Mouse (Mus musculus): ENCODE results near the gene Ptcd1.
"Not testable (repeated sequence)": the region's sequence is repeated elsewhere in the genome, so short reads cannot be mapped to it uniquely, and the experiment has no call there.

The Ptcd1 gene

GRCm38 (mm10) chr5:145161361-145161760, 5.5 kb downstream of the Ptcd1 start:
- no peak for DNase-seq

DNA sequence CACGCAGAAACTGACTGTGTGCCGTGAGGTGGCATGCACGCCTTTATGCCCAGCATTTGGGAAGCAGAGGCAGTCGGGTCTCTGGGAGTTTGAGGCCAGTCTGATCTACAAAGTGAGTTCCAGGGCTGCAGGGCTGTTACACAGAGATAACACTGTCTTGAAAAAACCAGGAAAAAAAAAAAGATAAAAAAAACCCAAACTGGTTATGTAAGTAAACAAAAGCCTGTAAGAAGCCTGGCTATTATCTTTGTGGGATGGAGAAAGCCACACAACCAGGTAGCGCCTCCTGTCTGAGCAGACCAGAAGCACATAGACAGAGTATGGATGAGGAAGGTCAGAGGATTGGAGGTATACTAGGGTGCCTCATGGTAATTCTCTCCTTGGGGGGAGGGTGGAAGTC, 14.2 kb downstream of the Ptcd1 start:
- DNase-seq: no peak

GRCm38 (mm10) chr5:145149294-145149693, 17.6 kb downstream of the Ptcd1 start:
- DNase-seq: no peak

DNA sequence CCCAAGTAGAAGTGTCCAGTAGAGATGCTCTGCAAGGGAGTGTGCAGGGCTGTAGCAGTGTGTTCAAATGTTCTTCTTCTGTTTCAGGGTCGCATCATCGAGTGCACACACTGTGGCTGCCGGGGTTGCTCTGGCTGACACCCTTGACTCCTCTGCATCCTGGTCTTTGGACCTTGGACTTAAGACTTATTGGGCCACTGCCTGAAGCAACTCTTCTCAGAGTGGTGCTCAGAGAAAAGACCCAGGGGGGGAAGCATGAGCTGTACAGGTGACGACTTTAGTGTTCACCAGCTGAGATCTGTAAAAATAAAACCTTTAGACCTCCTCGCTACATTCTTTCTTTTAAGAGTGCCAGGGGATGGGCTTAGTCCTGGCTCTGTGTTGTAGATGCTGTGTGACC, 19.2 kb downstream of the Ptcd1 start:
- DNase-seq: no peak

DNA sequence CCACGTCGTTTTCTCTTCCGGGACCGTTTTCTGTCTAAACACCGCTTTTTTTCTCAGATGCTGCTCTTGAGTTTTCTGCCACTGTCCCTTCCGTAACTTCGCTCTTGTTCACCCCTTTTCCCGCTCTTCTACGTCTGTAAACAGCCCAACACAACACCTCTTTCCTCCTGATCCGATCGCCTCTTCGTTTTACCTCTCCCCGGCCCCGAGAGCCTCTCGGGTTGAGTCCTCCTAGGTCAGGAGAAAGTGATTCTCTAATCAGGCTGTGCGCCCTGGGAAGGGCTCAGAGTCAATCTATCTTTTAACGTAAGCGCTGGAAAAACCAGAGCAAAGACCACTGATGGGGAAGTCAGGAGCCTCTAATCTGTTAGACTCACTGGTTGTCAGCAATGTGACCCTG, 26.3 kb downstream of the Ptcd1 start:
- no peak for DNase-seq

DNA sequence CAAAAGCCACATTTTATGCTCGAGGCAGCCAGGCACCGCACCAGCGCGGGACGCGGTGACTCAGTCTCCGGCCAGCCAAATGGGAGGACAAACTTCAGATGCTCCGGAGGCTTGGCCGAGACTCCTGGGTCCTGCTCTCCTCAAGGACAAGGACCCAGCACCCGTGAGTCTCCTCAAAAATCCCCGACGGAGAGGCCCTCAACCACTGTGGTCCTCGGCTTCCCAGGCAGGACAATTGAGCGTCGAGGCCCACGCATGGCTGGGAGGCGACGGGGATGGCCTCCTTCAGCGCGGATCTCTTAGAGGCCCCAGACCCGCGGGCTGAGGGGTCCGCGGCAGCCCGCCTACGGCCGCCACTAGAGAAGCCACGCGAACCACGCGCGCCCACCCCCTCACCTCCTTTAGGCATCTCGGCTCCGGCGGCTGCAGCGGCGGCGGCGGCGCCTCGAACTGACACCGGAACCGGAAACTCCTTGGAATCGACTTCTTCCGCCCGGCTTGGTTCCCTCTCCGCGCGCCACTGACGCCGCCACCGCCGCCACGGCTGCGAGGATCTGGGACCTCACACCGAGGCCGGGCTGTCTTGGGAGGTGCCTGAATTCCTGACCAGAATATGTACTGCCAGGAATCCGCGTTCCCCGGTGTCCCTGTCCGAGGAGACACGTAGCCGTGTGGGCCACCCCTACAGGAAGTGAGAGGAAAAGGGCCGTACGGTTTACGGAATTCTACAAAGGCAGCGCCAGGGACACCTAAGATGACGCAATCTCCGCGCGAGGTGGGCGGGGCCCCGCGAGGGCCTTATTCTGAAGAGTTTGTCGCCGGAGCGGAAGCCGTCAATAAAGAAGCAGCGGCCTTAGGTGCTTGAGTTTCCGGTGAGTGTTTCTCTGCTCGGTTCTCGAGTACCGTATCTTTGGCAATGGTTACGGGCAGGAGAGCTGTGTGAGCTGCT, 27.1 kb downstream of the Ptcd1 start, which contains the start of the genes Pdap1 and Bud31:
Gene Pdap1, minus strand, starts transcription at position 668 of the 949 bp plus-strand sequence.
Gene Bud31, plus strand, starts transcription at position 792 of the 949 bp plus-strand sequence.
- DNase-seq: peak; percentile 90 to 91

- no peak for DNase-seq
Measured at GRCm38 (mm10) chr5:145138836-145139235, 28.1 kb downstream of the Ptcd1 start.

- DNase-seq: not testable (repeated sequence)
Measured at GRCm38 (mm10) chr5:145133275-145133674, 33.6 kb downstream of the Ptcd1 start.

GRCm38 (mm10) chr5:145130995-145131394, 35.9 kb downstream of the Ptcd1 start:
- DNase-seq: no peak

- DNase-seq: no peak
Measured at GRCm38 (mm10) chr5:145130191-145130590, 36.7 kb downstream of the Ptcd1 start.

DNA sequence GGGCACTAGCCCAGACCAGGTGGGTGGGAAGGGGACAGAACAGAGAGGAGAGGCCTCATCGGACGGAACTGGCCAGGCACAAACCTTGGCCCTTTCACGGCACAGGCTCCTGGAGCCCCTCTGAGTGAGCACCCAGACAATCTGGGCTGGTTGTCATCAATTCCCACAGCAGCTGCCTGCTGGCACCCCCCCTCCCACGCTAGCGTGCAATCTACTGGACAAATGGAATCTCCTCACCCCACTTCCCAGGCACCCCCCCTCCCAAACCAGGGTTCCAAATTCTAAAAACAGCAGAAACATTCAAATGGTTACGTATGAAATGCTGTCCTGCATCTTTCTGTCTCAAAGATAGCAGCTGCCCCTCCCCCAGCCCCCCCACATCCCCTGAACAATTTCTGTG, 37.1 kb downstream of the Ptcd1 start:
- not testable (repeated sequence) for DNase-seq

- no peak for DNase-seq
Measured at GRCm38 (mm10) chr5:145129124-145129523, 37.8 kb downstream of the Ptcd1 start.

GRCm38 (mm10) chr5:145126580-145126979, 40.3 kb downstream of the Ptcd1 start:
- no peak for DNase-seq

- DNase-seq: no peak
Measured at GRCm38 (mm10) chr5:145123396-145123795, 43.5 kb downstream of the Ptcd1 start.

DNA sequence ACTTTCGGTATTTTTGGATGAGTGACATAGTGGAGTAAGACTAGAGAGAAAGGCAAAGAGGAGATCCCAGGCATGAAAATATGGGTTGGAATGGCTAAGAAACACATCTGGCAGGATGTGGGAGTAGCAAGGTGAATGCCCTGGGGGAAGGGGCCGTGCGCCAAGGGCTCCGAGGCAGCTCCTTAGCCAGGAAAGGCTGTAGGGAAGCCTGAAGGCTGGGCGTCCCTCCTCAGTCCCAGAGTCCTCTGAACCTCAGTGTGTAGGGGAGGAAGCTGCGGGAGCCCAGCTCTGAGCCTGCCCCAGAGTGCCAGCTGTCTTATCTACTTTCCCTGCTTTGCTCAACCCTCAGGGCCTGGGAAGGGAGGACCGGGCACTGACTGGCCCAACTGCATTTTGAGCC, 46.0 kb downstream of the Ptcd1 start:
- DNase-seq: no peak

- DNase-seq: no peak
Measured at GRCm38 (mm10) chr5:145119385-145119784, 47.5 kb downstream of the Ptcd1 start.

GRCm38 (mm10) chr5:145118461-145118860, 48.4 kb downstream of the Ptcd1 start:
- DNase-seq: no peak

- no peak for DNase-seq
Measured at GRCm38 (mm10) chr5:145118005-145118404, 48.9 kb downstream of the Ptcd1 start.

DNA sequence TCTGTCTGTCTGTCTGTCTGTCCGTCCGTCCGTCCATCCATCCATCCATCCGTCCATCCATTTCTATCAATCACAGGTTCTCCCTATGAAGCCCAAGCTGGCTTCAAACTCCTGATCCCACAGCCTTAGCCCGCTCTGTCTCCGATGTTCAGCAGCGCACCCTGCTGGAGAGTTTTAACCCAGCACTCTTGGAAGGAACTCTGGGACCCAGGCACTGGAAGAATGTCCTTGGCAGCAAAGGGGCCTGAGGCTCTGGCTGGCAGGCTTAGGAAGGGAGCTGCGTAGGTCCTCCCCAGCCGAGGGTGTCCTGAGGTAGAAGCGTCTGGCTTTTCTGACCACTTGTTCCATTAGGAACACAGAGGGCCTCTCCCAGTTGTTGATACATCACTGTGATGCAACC, 50.0 kb downstream of the Ptcd1 start:
- peak; percentile 47 to 53 for DNase-seq

- DNase-seq: peak; percentile 52 to 62
Measured at GRCm38 (mm10) chr5:145116316-145116715, 50.6 kb downstream of the Ptcd1 start.

DNA sequence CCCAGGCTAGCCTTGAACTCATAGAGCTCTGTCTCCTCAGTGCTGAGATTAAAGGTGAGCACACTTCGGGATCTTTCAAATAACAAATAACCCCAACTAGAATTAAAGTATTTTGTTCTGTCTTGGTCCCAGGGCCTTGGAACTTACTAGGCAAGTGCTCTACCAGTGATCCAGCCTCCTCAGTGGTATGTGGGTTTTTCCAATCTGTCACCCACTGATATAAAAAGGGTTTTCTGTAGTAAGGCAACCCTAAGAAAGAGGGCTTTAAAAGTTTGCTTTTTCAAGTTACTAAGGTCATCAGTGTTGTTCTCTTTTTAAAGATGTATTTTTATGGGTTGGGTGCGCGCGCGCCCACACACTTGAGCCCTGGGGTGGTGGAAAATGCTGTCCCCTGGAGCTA, 51.2 kb downstream of the Ptcd1 start:
- DNase-seq: no peak

GRCm38 (mm10) chr5:145114606-145115473, 52.1 kb downstream of the Ptcd1 start:
- peak; percentile 61 to 70 for DNase-seq

DNA sequence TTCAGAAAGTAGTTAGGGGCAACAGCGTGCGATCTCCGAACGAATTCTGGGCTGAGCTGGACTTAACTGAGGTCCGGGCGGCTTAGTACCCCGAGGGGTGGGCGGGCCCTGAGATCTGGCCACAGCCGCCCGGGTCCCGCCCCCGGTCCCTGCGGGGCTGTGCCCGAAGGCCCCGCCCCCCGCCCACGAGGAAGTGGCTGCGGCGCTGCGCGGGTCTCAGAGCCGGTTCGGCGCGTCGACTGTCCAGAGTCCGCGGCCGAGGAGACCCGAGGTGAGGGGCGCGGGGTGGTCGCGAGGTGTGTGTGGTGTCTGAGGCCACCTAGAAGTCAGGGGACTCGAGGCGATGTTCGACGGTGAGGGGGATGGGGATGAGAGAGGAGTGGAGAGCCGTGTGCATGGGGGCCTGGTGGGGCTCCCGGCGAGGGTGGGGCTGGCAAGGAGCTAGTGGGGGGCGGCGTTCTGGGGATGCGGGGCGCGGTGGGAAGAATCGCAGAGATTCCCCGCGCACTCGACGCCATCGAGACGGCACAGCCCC, 52.8 kb downstream of the Ptcd1 start, which contains the start of gene Arpc1b:
Gene Arpc1b, plus strand, starts transcription at position 145 of the 535 bp plus-strand sequence.
- peak; percentile 59 to 61 for DNase-seq
